Mouse (Mus musculus): ENCODE results near the gene Itpr2. TPM values are rescaled to one million over a fixed set of nuclear protein-coding genes. Genes with fewer than 3 reads are reported as not detected.

Gene Itpr2
- polyA plus RNA-seq, 1 experiment: 10.5 TPM

DNA sequence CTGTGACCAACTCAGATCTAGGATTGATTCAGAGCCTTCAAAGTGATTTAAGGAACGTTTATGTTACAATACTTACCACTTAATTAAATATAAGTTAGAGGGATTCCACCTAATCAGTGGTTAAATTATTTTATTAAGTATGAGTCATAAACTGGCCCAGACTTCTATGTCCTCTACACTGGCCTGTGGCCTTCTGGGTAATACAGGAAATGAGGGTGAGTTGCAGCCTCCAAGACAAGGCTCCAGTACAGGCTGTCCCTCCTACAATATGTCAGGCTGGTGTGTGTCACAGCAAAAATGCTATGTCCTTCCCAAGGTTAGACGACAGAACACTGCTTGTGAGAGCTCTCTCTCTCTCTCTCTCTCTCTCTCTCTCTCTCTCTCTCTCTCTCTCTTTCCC is 130.5 kb downstream of the Itpr2 start:
- no peaks in the 10 kb centered on the region for H3K27me3 ChIP-seq (ENCODE audit: control insufficient read depth, insufficient read depth, low read length)
- WGBS: 30% methylated on average over 2 of the region's 2 CpGs
- peaks cover 17% of the 10 kb centered on the region for H3K36me3 ChIP-seq (ENCODE audit: control insufficient read depth, insufficient read depth, low read length)
- no peaks in the 10 kb centered on the region for H3K4me1 ChIP-seq (ENCODE audit: control insufficient read depth, insufficient read depth, insufficient read length, low read length)
- H3K4me3 ChIP-seq (ENCODE audit: low read depth, low read length): no peak overlapping the region
- H3K27ac ChIP-seq (ENCODE audit: insufficient read depth, low read depth, low read length): no peak overlapping the region
- TF ChIP-seq CTCF (IDR thresholded peaks at IDR 0.05; ENCODE audit: extremely low read depth, insufficient read length, insufficient replicate concordance, low read depth, low read length): no peak
- TF ChIP-seq POLR2A (IDR thresholded peaks at IDR 0.05; ENCODE audit: low read depth, low read length): no peak

GRCm38 (mm10) chr6:146366180-146366579 is 135.8 kb downstream of the Itpr2 start:
- H3K27ac ChIP-seq (ENCODE audit: insufficient read depth, low read depth, low read length): no peak overlapping the region
- peaks cover 3% of the 10 kb centered on the region for H3K36me3 ChIP-seq (ENCODE audit: control insufficient read depth, insufficient read depth, low read length)
- H3K4me3 ChIP-seq (ENCODE audit: low read depth, low read length): no peak overlapping the region
- no peaks in the 10 kb centered on the region for H3K27me3 ChIP-seq (ENCODE audit: control insufficient read depth, insufficient read depth, low read length)
- H3K4me1 ChIP-seq (ENCODE audit: control insufficient read depth, insufficient read depth, insufficient read length, low read length): no peaks in the 10 kb centered on the region
- TF ChIP-seq POLR2A (IDR thresholded peaks at IDR 0.05; ENCODE audit: low read depth, low read length): no peak
- no peak for TF ChIP-seq CTCF (IDR thresholded peaks at IDR 0.05; ENCODE audit: extremely low read depth, insufficient read length, insufficient replicate concordance, low read depth, low read length)
- 86% methylated on average over 4 of the region's 4 CpGs for WGBS

DNA sequence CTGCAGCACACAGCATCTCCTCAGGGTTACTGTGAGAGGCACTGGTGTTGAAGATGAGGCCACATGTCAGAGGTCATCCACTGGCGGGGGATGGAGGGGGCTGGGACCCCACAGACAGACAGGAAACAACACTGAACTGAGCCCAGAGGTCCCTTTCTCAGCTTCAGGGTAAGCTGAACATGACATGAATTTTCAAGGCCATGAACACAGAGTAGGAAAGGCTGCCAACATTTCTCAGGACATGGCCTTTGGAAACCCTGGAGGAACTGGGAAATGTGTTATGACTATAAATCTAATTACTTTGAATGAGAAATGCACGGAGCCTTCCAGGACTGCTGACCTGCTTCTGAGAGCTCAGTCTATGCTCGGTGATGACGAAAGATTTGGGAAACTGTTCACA is 144.1 kb downstream of the Itpr2 start:
- WGBS: 79% methylated on average over 4 of the region's 4 CpGs
- H3K27ac ChIP-seq (ENCODE audit: insufficient read depth, low read depth, low read length): no peak overlapping the region
- TF ChIP-seq CTCF (IDR thresholded peaks at IDR 0.05; ENCODE audit: extremely low read depth, insufficient read length, insufficient replicate concordance, low read depth, low read length) (no peak), POLR2A (IDR thresholded peaks at IDR 0.05; ENCODE audit: low read depth, low read length) (no peak)
- no peaks in the 10 kb centered on the region for H3K27me3 ChIP-seq (ENCODE audit: control insufficient read depth, insufficient read depth, low read length)
- H3K36me3 ChIP-seq (ENCODE audit: control insufficient read depth, insufficient read depth, low read length): no peaks in the 10 kb centered on the region; the same call in 1 of the 2 replicates
- H3K4me1 ChIP-seq (ENCODE audit: control insufficient read depth, insufficient read depth, insufficient read length, low read length): no peaks in the 10 kb centered on the region
- H3K4me3 ChIP-seq (ENCODE audit: low read depth, low read length): no peak overlapping the region

- TF ChIP-seq CTCF (IDR thresholded peaks at IDR 0.05; ENCODE audit: extremely low read depth, insufficient read length, insufficient replicate concordance, low read depth, low read length) (no peak), POLR2A (IDR thresholded peaks at IDR 0.05; ENCODE audit: low read depth, low read length) (no peak)
- Histone ChIP-seq H3K4me3 (ENCODE audit: low read depth, low read length) (no peak overlapping the region), H3K27ac (ENCODE audit: insufficient read depth, low read depth, low read length) (no peak overlapping the region), H3K27me3 (ENCODE audit: control insufficient read depth, insufficient read depth, low read length) (no peaks in the 10 kb centered on the region), H3K4me1 (ENCODE audit: control insufficient read depth, insufficient read depth, insufficient read length, low read length) (no peaks in the 10 kb centered on the region), H3K36me3 (ENCODE audit: control insufficient read depth, insufficient read depth, low read length) (peaks cover 1% of the 10 kb centered on the region; the same call in 1 of the 2 replicates)
- WGBS: 79% methylated on average over 9 of the region's 9 CpGs
These were observed 149.7 kb downstream of the Itpr2 start for GRCm38 (mm10) chr6:146352258-146352805.

DNA sequence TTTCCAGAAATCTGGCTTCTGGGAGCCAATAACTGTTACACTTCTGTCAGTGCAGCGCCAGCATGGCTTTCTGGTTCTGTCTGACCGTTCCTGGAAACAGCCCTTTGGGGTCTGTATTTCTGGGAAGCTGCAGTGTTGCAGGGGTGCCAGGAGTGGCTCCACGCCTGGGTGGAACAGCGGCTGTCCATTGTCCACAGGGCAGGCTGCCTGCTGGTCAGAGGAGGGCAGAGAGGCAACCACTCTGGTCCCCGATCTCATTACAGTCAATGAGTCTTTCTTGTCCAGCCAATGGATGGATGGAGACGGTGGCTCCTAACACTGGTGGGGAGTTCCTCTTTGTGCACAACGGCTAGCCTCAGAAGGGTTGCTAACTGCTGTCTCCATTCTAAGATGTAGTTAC is 150.2 kb downstream of the Itpr2 start:
- H3K27ac ChIP-seq (ENCODE audit: insufficient read depth, low read depth, low read length): no peak overlapping the region
- no peaks in the 10 kb centered on the region for H3K4me1 ChIP-seq (ENCODE audit: control insufficient read depth, insufficient read depth, insufficient read length, low read length)
- WGBS: 87% methylated on average over 7 of the region's 7 CpGs
- no peaks in the 10 kb centered on the region for H3K27me3 ChIP-seq (ENCODE audit: control insufficient read depth, insufficient read depth, low read length)
- H3K36me3 ChIP-seq (ENCODE audit: control insufficient read depth, insufficient read depth, low read length): peaks cover 1% of the 10 kb centered on the region; the same call in 1 of the 2 replicates
- H3K4me3 ChIP-seq (ENCODE audit: low read depth, low read length): no peak overlapping the region
- no peak for TF ChIP-seq POLR2A (IDR thresholded peaks at IDR 0.05; ENCODE audit: low read depth, low read length)
- TF ChIP-seq CTCF (IDR thresholded peaks at IDR 0.05; ENCODE audit: extremely low read depth, insufficient read length, insufficient replicate concordance, low read depth, low read length): no peak

DNA sequence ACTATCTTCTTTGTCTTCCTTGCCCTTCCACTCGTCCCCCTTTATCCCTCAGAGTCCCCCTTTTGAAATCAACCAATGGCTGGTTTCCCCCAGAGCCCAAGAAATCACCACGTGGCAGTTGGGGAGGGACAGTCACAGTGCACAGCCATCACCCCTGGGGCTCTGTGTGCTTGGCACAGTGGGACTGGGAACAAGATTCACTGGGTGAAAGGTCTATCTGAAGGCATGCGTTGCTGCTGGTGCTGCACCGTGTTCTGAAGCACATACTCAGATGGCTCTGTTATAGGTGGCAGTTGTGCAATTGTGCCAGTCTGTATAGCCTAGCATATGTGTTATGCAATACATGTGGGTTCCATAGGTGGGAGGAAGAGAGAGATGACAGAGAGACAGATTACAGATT is 154.5 kb downstream of the Itpr2 start:
- H3K27ac ChIP-seq (ENCODE audit: insufficient read depth, low read depth, low read length): no peak overlapping the region
- H3K27me3 ChIP-seq (ENCODE audit: control insufficient read depth, insufficient read depth, low read length): no peaks in the 10 kb centered on the region
- no peaks in the 10 kb centered on the region for H3K4me1 ChIP-seq (ENCODE audit: control insufficient read depth, insufficient read depth, insufficient read length, low read length)
- no peak overlapping the region for H3K4me3 ChIP-seq (ENCODE audit: low read depth, low read length)
- H3K36me3 ChIP-seq (ENCODE audit: control insufficient read depth, insufficient read depth, low read length): peaks cover 3% of the 10 kb centered on the region; the same call in 1 of the 2 replicates
- WGBS: 54% methylated on average over 4 of the region's 4 CpGs
- TF ChIP-seq CTCF (IDR thresholded peaks at IDR 0.05; ENCODE audit: extremely low read depth, insufficient read length, insufficient replicate concordance, low read depth, low read length): no peak
- no peak for TF ChIP-seq POLR2A (IDR thresholded peaks at IDR 0.05; ENCODE audit: low read depth, low read length)

DNA sequence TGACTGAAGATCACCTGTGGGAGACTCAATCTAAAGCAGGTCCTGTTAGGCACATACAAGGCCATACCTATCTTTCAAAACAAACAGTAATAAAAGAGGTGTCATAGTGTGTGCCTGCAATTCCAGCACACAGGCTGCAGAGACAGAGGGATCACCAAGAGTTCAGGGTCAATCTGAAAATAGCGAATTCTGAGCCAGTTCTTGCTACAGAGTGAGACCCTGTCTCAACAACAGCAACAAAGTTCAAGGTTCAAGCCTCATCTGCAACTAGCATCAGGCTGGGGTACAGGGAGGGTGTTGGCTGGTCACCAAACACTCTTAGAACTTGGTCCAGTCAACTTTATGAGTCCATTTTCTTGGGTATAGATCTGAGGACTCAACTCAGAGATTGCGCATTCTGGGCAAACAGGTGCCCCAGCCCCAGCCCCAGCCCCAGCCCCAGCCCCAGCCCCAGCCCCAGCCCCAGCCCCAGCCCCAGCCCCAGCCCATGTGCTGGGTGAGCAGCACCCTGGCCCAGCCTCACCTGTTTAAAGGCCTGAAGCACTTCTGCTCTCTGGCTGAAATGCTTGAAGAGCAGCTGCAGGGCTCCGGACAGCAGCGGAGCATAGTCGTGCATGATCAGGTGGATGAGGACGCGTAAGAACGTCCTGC is 155.4 kb downstream of the Itpr2 start:
- Histone ChIP-seq H3K4me3 (ENCODE audit: low read depth, low read length) (no peak overlapping the region), H3K27me3 (ENCODE audit: control insufficient read depth, insufficient read depth, low read length) (no peaks in the 10 kb centered on the region), H3K4me1 (ENCODE audit: control insufficient read depth, insufficient read depth, insufficient read length, low read length) (no peaks in the 10 kb centered on the region), H3K27ac (ENCODE audit: insufficient read depth, low read depth, low read length) (no peak overlapping the region), H3K36me3 (ENCODE audit: control insufficient read depth, insufficient read depth, low read length) (peaks cover 3% of the 10 kb centered on the region; the same call in 1 of the 2 replicates)
- TF ChIP-seq POLR2A (IDR thresholded peaks at IDR 0.05; ENCODE audit: low read depth, low read length): no peak
- TF ChIP-seq CTCF (IDR thresholded peaks at IDR 0.05; ENCODE audit: extremely low read depth, insufficient read length, insufficient replicate concordance, low read depth, low read length): no peak
- 82% methylated on average over 8 of the region's 8 CpGs for WGBS
